Mouse (Mus musculus) G1E (cell line): ENCODE data around the gene Tshz2.

ENCODE experiments used
- CTCF ChIP-seq: IDR thresholded peaks from 2 replicates; pipeline ENCODE4 v1.5.1; 2012; ENCODE audit warnings: low read depth, low read length, inconsistent platforms, mixed read lengths
- GATA1 ChIP-seq: IDR thresholded peaks from 2 replicates; pipeline ENCODE4 v1.6.1; 2012; ENCODE audit warnings: borderline replicate concordance, low read length, inconsistent platforms, mixed read lengths
- POLR2AphosphoS5 ChIP-seq: IDR thresholded peaks from 2 replicates; pipeline ENCODE4 v1.6.1; 2012; ENCODE audit warnings: low read depth, low read length, inconsistent platforms; ENCODE audit not compliant: insufficient replicate concordance
- TAL1 ChIP-seq: conservative IDR thresholded peaks from 2 replicates; pipeline ENCODE4 v1.6.1; 2012; ENCODE audit warnings: low read depth, low read length, inconsistent platforms, mixed read lengths

GRCm38 (mm10) chr2:169694494-169694893 lies 61.7 kb downstream of the Tshz2 start:
- TF ChIP-seq GATA1 (no peak), CTCF (no peak), TAL1 (no peak), POLR2AphosphoS5 (no peak)
